ENCODE assay signal across 11 mouse cellular contexts in genomic region chr17:86214285-86214684, GRCm38 (mm10). TPM values are rescaled to one million over a fixed set of nuclear protein-coding genes. Genes with fewer than 3 reads are reported as not detected.
A peak's percentile ranks its signal among the peaks of the same experiment; 100 is the strongest.
DNase-seq lines count a peak whose midpoint lies in the region; ATAC-seq and TF ChIP-seq lines count a peak whose summit lies in the region.
"Had no signal": no experiment of that assay in that cellular context is flagged by ENCODE, and none has a peak within 500 bp of the region (broad histone marks: within the 10 kb centered on the region; RNA-seq: fewer than 3 reads in every experiment).

No protein-coding gene starts in this region.

- no peaks in the 10 kb centered on the region for H3K9me3 ChIP-seq in heart, embryonic 10.5 days
- H3K9me3 ChIP-seq in stomach, embryonic 14.5 days (ENCODE audit: control insufficient read depth, low read depth, low read length), result no peaks in the 10 kb centered on the region
- H3K9me3 ChIP-seq in stomach, postnatal 0 days (ENCODE audit: control insufficient read depth, low read length), result no peaks in the 10 kb centered on the region

- no peak for ATAC-seq in stomach, embryonic 14.5 days (ENCODE audit: insufficient number of reproducible peaks, insufficient read depth, low FRiP score, low read depth)
- no peak for ATAC-seq in stomach, postnatal 0 days (ENCODE audit: low FRiP score, low TSS enrichment)

- H3K4me2 ChIP-seq in stomach, embryonic 14.5 days (replicated peaks; ENCODE audit: low read depth, low read length), result no peak overlapping the region
- no peak overlapping the region for H3K4me2 ChIP-seq in stomach, postnatal 0 days (replicated peaks; ENCODE audit: low read depth)

- H3K27ac ChIP-seq in heart, embryonic 10.5 days, result peak overlapping the region; percentile 39; the same call in 1 of the 2 replicates
- H3K27ac ChIP-seq in stomach, embryonic 14.5 days (ENCODE audit: low read length), result peak overlapping the region; percentile 66; the same call in 1 of the 2 replicates
- no peak overlapping the region for H3K27ac ChIP-seq in stomach, postnatal 0 days (replicated peaks)
- H3K27ac ChIP-seq: heart, adult 2 months had no signal

- H3K36me3 ChIP-seq in heart, embryonic 10.5 days, result no peaks in the 10 kb centered on the region
- no peaks in the 10 kb centered on the region for H3K36me3 ChIP-seq in stomach, embryonic 14.5 days (ENCODE audit: control insufficient read depth, insufficient read depth, low read length)
- H3K36me3 ChIP-seq in stomach, postnatal 0 days (ENCODE audit: control insufficient read depth, insufficient read depth, low read length), result no peaks in the 10 kb centered on the region

- no peak overlapping the region for H3K9ac ChIP-seq in stomach, embryonic 14.5 days (replicated peaks; ENCODE audit: low read depth, low read length)
- no peak overlapping the region for H3K9ac ChIP-seq in stomach, postnatal 0 days (ENCODE audit: low read length)

- H3K4me1 ChIP-seq in heart, embryonic 10.5 days, result peaks cover 42% of the 10 kb centered on the region
- no peaks in the 10 kb centered on the region for H3K4me1 ChIP-seq in stomach, embryonic 14.5 days (ENCODE audit: control insufficient read depth, insufficient read depth, low read length)
- H3K4me1 ChIP-seq in stomach, postnatal 0 days (replicated peaks; ENCODE audit: control insufficient read depth, insufficient read depth), result no peaks in the 10 kb centered on the region

- TF ChIP-seq CTCF in stomach, postnatal 0 days (IDR thresholded peaks at IDR 0.05; ENCODE audit: low read depth), result no peak

- TF ChIP-seq EP300 in stomach, postnatal 0 days (optimal IDR thresholded peaks at IDR 0.05), result no peak

- intact Hi-C loops in left cerebral cortex, postnatal 36 days (cut with DNase I), result loop anchor here (2.0 kb wide), 1 partner anchor 37 kb away; no protein-coding TSS in a partner anchor

- no peak overlapping the region for H3K4me3 ChIP-seq in heart, embryonic 10.5 days
- no peak overlapping the region for H3K4me3 ChIP-seq in stomach, embryonic 14.5 days (ENCODE audit: low read depth, low read length)
- no peak overlapping the region for H3K4me3 ChIP-seq in stomach, postnatal 0 days (ENCODE audit: low read depth, low read length)
- H3K4me3 ChIP-seq: heart, adult 2 months had no signal

- 42% methylated on average over 9 of the region's 9 CpGs for WGBS in heart, embryonic 10.5 days
- 39% methylated on average over 9 of the region's 9 CpGs for WGBS in stomach, embryonic 14.5 days
- WGBS in stomach, postnatal 0 days, result 44% methylated on average over 9 of the region's 9 CpGs

- no peak for DNase-seq in heart, embryonic 10.5 days (ENCODE audit: low spot score)
- DNase-seq in heart, adult 11 months, result no peak
- DNase-seq in stomach, postnatal 0 days (ENCODE audit: low spot score), result no peak
- peak; percentile 65 to 74 for DNase-seq in left cerebral cortex, postnatal 36 days (ENCODE audit: low spot score in 2 of 2)
- peak; percentile 72 for DNase-seq in telencephalon, adult 2 months (ENCODE audit: low read depth, low spot score)
- DNase-seq in adrenal gland, postnatal 10 days, result no peak
- no peak for DNase-seq in lung, adult 18-20 months
- DNase-seq: heart, adult 2 months; kidney, postnatal 10 days; liver had no signal

- no peaks in the 10 kb centered on the region for H3K27me3 ChIP-seq in heart, embryonic 10.5 days (ENCODE audit: insufficient read depth, poor library complexity, severe bottlenecking)
- no peaks in the 10 kb centered on the region for H3K27me3 ChIP-seq in stomach, embryonic 14.5 days (ENCODE audit: control insufficient read depth, insufficient read depth, low read length)
- no peaks in the 10 kb centered on the region for H3K27me3 ChIP-seq in stomach, postnatal 0 days (ENCODE audit: control insufficient read depth, insufficient read depth, low read length)

RNA-seq across cellular contexts. Expression of gene Prkce, which starts 46.7 kb away (rescaled TPM):
- polyA plus RNA-seq in heart, embryonic 10.5 days (2016; fragmentation: Nextera tagmentation; extraction: Ambion mirVana), result 9.4 and 12.5 TPM in 2 replicates
- polyA plus RNA-seq in stomach, embryonic 14.5 days (2014; fragmentation: Nextera tagmentation; extraction: Ambion mirVana), result 7.3 and 8.9 TPM in 2 replicates
- polyA plus RNA-seq in stomach, postnatal 0 days (2015; fragmentation: Nextera tagmentation; extraction: Ambion mirVana), result 3.0 and 3.4 TPM in 2 replicates
- 100 to 1,000 TPM; 276 to 292 TPM for total RNA-seq in left cerebral cortex, postnatal 36 days (2021)
- total RNA-seq in adrenal gland, postnatal 10 days (2021), result 10 to 100 TPM; 22.8 to 31.8 TPM

Comparison
In these comparisons a context has a peak if more than half of its experiments do, and no peak if none do; other contexts are left out.
1. DNase-seq: peak in left cerebral cortex, postnatal 36 days (2 of 2) and telencephalon, adult 2 months (single experiment); none in heart, embryonic 10.5 days (single experiment), heart, adult 11 months (single experiment), stomach, postnatal 0 days (single experiment), adrenal gland, postnatal 10 days (single experiment) and lung, adult 18-20 months (0 of 2).